Mouse (Mus musculus): ENCODE data around the gene Foxa1. TPM values are rescaled to one million over a fixed set of nuclear protein-coding genes. Genes with fewer than 3 reads are reported as not detected.

Gene Foxa1
- total and polyA plus RNA-seq, 3 experiments = not detected

- H3K27ac ChIP-seq (ENCODE audit: control insufficient read depth, low read depth, low read length) = no peak overlapping the region
- no peaks in the 10 kb centered on the region for H3K36me3 ChIP-seq (ENCODE audit: control insufficient read depth in 1 of 2, insufficient read depth in 2 of 2, low read length in 2 of 2)
- H3K79me2 ChIP-seq (ENCODE audit: control insufficient read depth, insufficient read depth, low read length, poor library complexity) = no peaks in the 10 kb centered on the region
- DNase-seq (ENCODE audit: low read depth, low spot score) = no peak
- no peaks in the 10 kb centered on the region for H3K9me3 ChIP-seq (replicated peaks; ENCODE audit: insufficient read depth, low read length)
- no peak overlapping the region for H3K4me3 ChIP-seq (ENCODE audit: control insufficient read depth in 1 of 2, insufficient read depth in 1 of 2, low read depth in 2 of 2, low read length in 2 of 2)
- H3K4me1 ChIP-seq (ENCODE audit: control insufficient read depth in 1 of 2, insufficient read depth in 2 of 2, low read length in 2 of 2) = no peaks in the 10 kb centered on the region
- TF ChIP-seq MYC (IDR thresholded peaks at IDR 0.05; ENCODE audit: low read depth, low read length) = no peak
- no peak for TF ChIP-seq NRF1 (IDR thresholded peaks at IDR 0.05; ENCODE audit: insufficient read depth, low read depth, low read length, poor library complexity, severe bottlenecking)
- no peak for TF ChIP-seq TBP (IDR thresholded peaks at IDR 0.05; ENCODE audit: low read depth, low read length)
- TF ChIP-seq SIN3A (IDR thresholded peaks at IDR 0.05; ENCODE audit: low read length) = no peak
- TF ChIP-seq GATA1 (IDR thresholded peaks at IDR 0.05; ENCODE audit: low read depth, low read length) = no peak
- TF ChIP-seq CHD1 (IDR thresholded peaks at IDR 0.05; ENCODE audit: low read depth, low read length) = no peak
- no peak for TF ChIP-seq CTCF (IDR thresholded peaks at IDR 0.05 in 2 of 3, conservative IDR thresholded peaks at IDR 0.05 in 1 of 3; ENCODE audit: control insufficient read depth in 1 of 3, insufficient read depth in 1 of 3, low read depth in 2 of 3, low read length in 3 of 3, poor library complexity in 1 of 3, severe bottlenecking in 1 of 3)
- TF ChIP-seq TCF12 (IDR thresholded peaks at IDR 0.05; ENCODE audit: low read depth, low read length) = no peak
- TF ChIP-seq ETS1 (IDR thresholded peaks at IDR 0.05; ENCODE audit: low read depth, low read length) = no peak
- TF ChIP-seq EP300 (IDR thresholded peaks at IDR 0.05; ENCODE audit: low read depth in 1 of 2, low read length in 2 of 2) = no peak
- TF ChIP-seq RAD21 (IDR thresholded peaks at IDR 0.05; ENCODE audit: low read depth, low read length) = no peak
- TF ChIP-seq MAZ (IDR thresholded peaks at IDR 0.05; ENCODE audit: low read depth, low read length) = no peak
- no peak for TF ChIP-seq GABPA (IDR thresholded peaks at IDR 0.05; ENCODE audit: low read depth, low read length)
- TF ChIP-seq ZMIZ1 (IDR thresholded peaks at IDR 0.05; ENCODE audit: low read depth, low read length) = no peak
- no peak for TF ChIP-seq ZKSCAN1 (IDR thresholded peaks at IDR 0.05; ENCODE audit: low read depth, low read length)
- TF ChIP-seq BHLHE40 (IDR thresholded peaks at IDR 0.05; ENCODE audit: borderline replicate concordance, low read depth, low read length) = no peak
- TF ChIP-seq RCOR1 (IDR thresholded peaks at IDR 0.05; ENCODE audit: low read depth, low read length) = no peak
- TF ChIP-seq POLR2AphosphoS2 (IDR thresholded peaks at IDR 0.05; ENCODE audit: low read length) = no peak
- H3K9ac ChIP-seq (ENCODE audit: control insufficient read depth, low read depth, low read length, poor library complexity, severe bottlenecking) = no peak overlapping the region
- H3K27me3 ChIP-seq (ENCODE audit: control insufficient read depth in 1 of 2, insufficient read depth in 2 of 2, low read length in 2 of 2) = no peaks in the 10 kb centered on the region
Observed at GRCm38 (mm10) chr12:57530474-57530873, 16.2 kb downstream of the Foxa1 start.

GRCm38 (mm10) chr12:57528335-57528734 lies 18.4 kb downstream of the Foxa1 start:
- Histone ChIP-seq H3K4me3 (ENCODE audit: control insufficient read depth in 1 of 2, insufficient read depth in 1 of 2, low read depth in 2 of 2, low read length in 2 of 2) (no peak overlapping the region), H3K9ac (ENCODE audit: control insufficient read depth, low read depth, low read length, poor library complexity, severe bottlenecking) (no peak overlapping the region), H3K27me3 (ENCODE audit: control insufficient read depth in 1 of 2, insufficient read depth in 2 of 2, low read length in 2 of 2) (no peaks in the 10 kb centered on the region), H3K36me3 (ENCODE audit: control insufficient read depth in 1 of 2, insufficient read depth in 2 of 2, low read length in 2 of 2) (no peaks in the 10 kb centered on the region), H3K9me3 (replicated peaks; ENCODE audit: insufficient read depth, low read length) (no peaks in the 10 kb centered on the region), H3K79me2 (ENCODE audit: control insufficient read depth, insufficient read depth, low read length, poor library complexity) (no peaks in the 10 kb centered on the region; the same call in 1 of the 2 replicates), H3K4me1 (ENCODE audit: control insufficient read depth in 1 of 2, insufficient read depth in 2 of 2, low read length in 2 of 2) (no peaks in the 10 kb centered on the region), H3K27ac (ENCODE audit: control insufficient read depth, low read depth, low read length) (no peak overlapping the region)
- TF ChIP-seq EP300 (IDR thresholded peaks at IDR 0.05; ENCODE audit: low read depth in 1 of 2, low read length in 2 of 2) (no peak), SIN3A (IDR thresholded peaks at IDR 0.05; ENCODE audit: low read length) (no peak), ZC3H11A (IDR thresholded peaks at IDR 0.05; ENCODE audit: low read depth, low read length) (no peak), ZKSCAN1 (IDR thresholded peaks at IDR 0.05; ENCODE audit: low read depth, low read length) (no peak), ZMIZ1 (IDR thresholded peaks at IDR 0.05; ENCODE audit: low read depth, low read length) (no peak), UBTF (IDR thresholded peaks at IDR 0.05; ENCODE audit: borderline replicate concordance, insufficient read depth, low read depth, low read length) (no peak)
- no peak for DNase-seq (ENCODE audit: low read depth, low spot score)

Data from MEL (cell line).